Mouse (Mus musculus) hindbrain, embryonic 12.5 days (tissue): ENCODE data around the gene Sclt1. TPM values are rescaled to one million over a fixed set of nuclear protein-coding genes. Genes with fewer than 3 reads are reported as not detected.

Experiments
- ATAC-seq: fragments of 200-750 bp; cut with Nextera tagmentation; 2 replicates; pipeline ENCODE4 v1.8.0; 2017; ENCODE audit warnings: moderate TSS enrichment; ENCODE audit not compliant: low FRiP score
- H3K27ac ChIP-seq: fragments of 300-500 bp; sonication (generic); 2 replicates; pipeline ENCODE4 v1.5.1; 2016; ENCODE audit warnings: mild to moderate bottlenecking
- H3K27me3 ChIP-seq: fragments of 300-500 bp; sonication (generic); 2 replicates; pipeline ENCODE4 v1.6.1; 2016; ENCODE audit warnings: mild to moderate bottlenecking
- H3K36me3 ChIP-seq: fragments of 300-500 bp; sonication (generic); 2 replicates; pipeline ENCODE4 v1.6.1; 2016; ENCODE audit warnings: mild to moderate bottlenecking
- H3K4me1 ChIP-seq: fragments of 300-500 bp; sonication (generic); 2 replicates; pipeline ENCODE4 v1.6.1; 2016
- H3K4me2 ChIP-seq: fragments of 300-500 bp; sonication (generic); replicated peaks from 2 replicates; pipeline ENCODE4 v1.6.1; 2016; ENCODE audit warnings: mild to moderate bottlenecking
- H3K4me3 ChIP-seq: fragments of 300-500 bp; sonication (generic); 2 replicates; pipeline ENCODE4 v1.5.1; 2016; ENCODE audit warnings: mild to moderate bottlenecking
- H3K9ac ChIP-seq: fragments of 300-500 bp; sonication (generic); 2 replicates; pipeline ENCODE4 v1.6.1; 2016; ENCODE audit warnings: mild to moderate bottlenecking, moderate library complexity
- H3K9me3 ChIP-seq: fragments of 300-500 bp; sonication (generic); replicated peaks from 2 replicates; pipeline ENCODE4 v1.6.1; 2016; ENCODE audit warnings: mild to moderate bottlenecking
- WGBS: fragments of 180-500 bp; shearing (Covaris S2); methylation state at CpG from one replicate; pipeline ENCODE4 v1.1.7; 2016; 5-methylcytosine and 5-hydroxymethylcytosine counted together
- polyA plus RNA-seq: library from polyadenylated mRNA; unstranded; fragments of >200 nt; fragmentation: Nextera tagmentation; extraction: Ambion mirVana; gene quantifications from 2 replicates; pipeline ENCODE4 v1.2.1, GENCODE M21; 2016

Gene Sclt1
- polyA plus RNA-seq, 1 experiment from 2014 or later: 30.6 TPM

DNA sequence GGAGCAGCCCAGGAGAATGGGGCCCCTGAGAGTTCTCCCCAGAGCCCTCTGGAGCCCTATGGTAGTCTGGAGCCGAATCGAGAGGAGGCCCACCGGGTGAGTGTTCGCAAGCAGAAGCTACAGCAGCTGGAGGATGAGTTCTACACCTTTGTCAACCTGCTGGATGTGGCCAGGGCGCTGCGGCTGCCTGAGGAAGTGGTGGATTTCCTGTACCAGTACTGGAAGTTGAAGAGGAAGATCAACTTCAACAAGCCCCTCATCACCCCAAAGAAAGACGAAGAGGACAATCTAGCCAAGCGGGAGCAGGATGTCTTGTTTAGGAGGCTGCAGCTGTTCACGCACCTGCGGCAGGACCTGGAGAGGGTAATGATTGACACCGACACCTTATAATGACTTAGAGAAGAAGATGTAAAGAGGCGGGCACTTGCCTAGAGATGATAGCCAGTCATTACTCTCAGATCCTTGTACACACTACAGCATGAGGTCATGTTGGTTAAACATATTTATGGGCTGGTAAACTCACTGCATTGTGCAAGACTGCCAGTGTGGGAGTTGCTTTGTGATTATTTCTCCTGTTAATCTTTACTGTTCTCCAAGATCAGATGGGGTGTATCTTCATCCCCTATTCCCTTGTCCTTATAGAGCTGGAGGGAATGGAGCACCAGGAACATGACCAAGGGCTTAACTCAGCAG is 137.5 kb downstream of the Sclt1 start:
- Histone ChIP-seq H3K36me3 (peaks cover 13% of the 10 kb centered on the region), H3K4me2 (no peak overlapping the region), H3K4me1 (peaks cover 18% of the 10 kb centered on the region), H3K27me3 (no peaks in the 10 kb centered on the region), H3K9ac (no peak overlapping the region), H3K9me3 (no peaks in the 10 kb centered on the region), H3K27ac (no peak overlapping the region), H3K4me3 (no peak overlapping the region)
- no peak for ATAC-seq
- WGBS: 93% methylated on average over 12 of the region's 12 CpGs

DNA sequence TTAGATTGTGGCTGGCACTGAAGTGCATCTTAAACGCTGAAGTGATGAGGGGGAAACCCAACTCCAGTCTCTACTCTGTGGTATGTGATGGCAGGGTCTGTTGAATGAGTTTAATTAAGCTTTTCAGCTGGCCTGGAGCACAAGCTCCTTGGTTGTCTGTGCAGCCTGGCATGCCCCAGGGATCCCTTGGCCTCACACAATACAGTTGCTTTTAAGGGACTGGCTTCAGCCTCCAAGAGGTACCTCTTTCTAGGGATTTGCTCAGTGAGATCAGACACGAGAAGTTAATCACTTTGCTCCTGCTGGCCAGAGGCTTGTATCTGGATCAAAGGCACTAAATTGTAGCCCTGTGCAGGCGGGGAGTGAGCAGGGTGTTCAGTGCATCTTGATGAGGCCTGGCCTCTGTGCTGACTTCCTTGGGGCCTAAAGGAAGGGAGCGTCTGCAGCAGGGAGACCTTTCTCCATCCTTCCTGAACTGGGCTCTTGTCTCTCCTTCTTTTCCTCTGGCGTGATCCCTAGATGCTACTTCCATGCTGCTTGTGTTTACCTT is 138.8 kb downstream of the Sclt1 start:
- H3K9ac ChIP-seq: no peak overlapping the region
- H3K4me1 ChIP-seq: peaks cover 18% of the 10 kb centered on the region
- no peak overlapping the region for H3K4me2 ChIP-seq
- WGBS: 67% methylated on average over 5 of the region's 5 CpGs
- no peak overlapping the region for H3K4me3 ChIP-seq
- no peaks in the 10 kb centered on the region for H3K27me3 ChIP-seq
- H3K27ac ChIP-seq: peak overlapping the region; percentile 45
- H3K36me3 ChIP-seq: peaks cover 17% of the 10 kb centered on the region
- H3K9me3 ChIP-seq: no peaks in the 10 kb centered on the region
- ATAC-seq: no peak

DNA sequence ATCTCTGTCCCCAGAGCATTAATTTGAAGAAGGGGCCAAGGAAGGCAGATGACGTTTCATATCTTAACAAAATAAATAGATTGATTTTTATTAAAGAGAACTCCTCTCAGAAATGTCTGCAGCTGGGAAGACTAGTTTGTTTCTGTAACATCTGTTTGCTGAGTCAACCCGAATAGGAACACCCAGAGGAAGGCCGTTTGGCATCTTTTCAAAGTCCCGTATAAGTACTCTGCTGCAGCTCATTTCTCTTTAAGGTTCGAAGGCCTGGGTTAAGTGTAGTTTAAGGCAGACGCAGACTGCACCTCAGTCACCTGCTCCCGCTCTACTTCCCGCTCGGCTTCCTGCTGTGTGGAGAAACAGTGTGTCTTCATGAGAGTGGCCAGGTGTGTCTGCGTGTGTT is 139.4 kb downstream of the Sclt1 start:
- no peaks in the 10 kb centered on the region for H3K27me3 ChIP-seq
- 0 out of 2 replicates have a peak overlapping the region, but pooled peaks have one; percentile 24 for H3K27ac ChIP-seq
- WGBS: 68% methylated on average over 10 of the region's 10 CpGs
- no peak for ATAC-seq
- H3K36me3 ChIP-seq: peaks cover 20% of the 10 kb centered on the region
- peaks cover 18% of the 10 kb centered on the region for H3K4me1 ChIP-seq
- H3K9ac ChIP-seq: no peak overlapping the region
- H3K9me3 ChIP-seq: no peaks in the 10 kb centered on the region
- no peak overlapping the region for H3K4me3 ChIP-seq
- no peak overlapping the region for H3K4me2 ChIP-seq

DNA sequence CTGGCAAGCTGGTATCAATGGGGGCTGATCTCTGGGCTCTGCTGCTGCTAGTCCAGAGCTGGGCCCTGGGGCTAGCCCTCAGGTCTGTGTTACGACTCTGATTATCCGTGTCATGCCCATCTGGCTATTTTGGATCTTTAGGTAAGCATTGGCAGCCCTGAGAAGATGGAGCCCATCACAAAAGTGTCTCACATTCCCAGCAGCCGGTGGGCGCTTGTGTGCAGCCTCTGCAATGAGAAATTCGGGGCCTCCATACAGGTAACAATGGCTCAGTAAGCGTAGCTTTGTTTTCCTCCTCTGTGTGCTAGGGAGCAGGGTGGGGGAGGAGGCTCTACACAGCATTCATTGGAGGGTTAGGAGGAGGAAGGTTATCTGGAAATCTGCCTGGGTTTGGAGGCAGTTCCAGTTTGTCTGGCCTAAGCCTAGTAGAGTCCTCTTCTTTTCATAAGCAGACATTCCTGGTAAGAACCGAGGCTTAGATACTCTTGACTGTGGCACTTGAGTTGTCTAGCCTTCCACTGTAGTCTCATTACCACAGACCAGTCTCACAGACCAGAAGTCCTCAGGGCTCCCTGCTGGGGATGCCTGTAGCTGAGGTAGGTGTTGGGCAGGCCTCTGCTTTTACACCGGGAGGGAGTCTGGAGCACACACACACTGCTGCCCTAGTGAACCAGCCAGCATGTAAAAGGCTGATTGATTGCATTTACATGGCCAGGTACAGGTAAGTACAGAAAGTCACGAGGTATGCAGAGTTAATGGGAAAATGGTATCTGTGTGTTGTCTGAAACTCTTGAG is 140.9 kb downstream of the Sclt1 start:
- Histone ChIP-seq H3K27ac (no peak overlapping the region), H3K4me2 (no peak overlapping the region), H3K27me3 (no peaks in the 10 kb centered on the region), H3K4me1 (peaks cover 18% of the 10 kb centered on the region), H3K9ac (no peak overlapping the region), H3K4me3 (no peak overlapping the region), H3K9me3 (no peaks in the 10 kb centered on the region), H3K36me3 (peaks cover 27% of the 10 kb centered on the region)
- no peak for ATAC-seq
- WGBS: 78% methylated on average over 9 of the region's 9 CpGs

DNA sequence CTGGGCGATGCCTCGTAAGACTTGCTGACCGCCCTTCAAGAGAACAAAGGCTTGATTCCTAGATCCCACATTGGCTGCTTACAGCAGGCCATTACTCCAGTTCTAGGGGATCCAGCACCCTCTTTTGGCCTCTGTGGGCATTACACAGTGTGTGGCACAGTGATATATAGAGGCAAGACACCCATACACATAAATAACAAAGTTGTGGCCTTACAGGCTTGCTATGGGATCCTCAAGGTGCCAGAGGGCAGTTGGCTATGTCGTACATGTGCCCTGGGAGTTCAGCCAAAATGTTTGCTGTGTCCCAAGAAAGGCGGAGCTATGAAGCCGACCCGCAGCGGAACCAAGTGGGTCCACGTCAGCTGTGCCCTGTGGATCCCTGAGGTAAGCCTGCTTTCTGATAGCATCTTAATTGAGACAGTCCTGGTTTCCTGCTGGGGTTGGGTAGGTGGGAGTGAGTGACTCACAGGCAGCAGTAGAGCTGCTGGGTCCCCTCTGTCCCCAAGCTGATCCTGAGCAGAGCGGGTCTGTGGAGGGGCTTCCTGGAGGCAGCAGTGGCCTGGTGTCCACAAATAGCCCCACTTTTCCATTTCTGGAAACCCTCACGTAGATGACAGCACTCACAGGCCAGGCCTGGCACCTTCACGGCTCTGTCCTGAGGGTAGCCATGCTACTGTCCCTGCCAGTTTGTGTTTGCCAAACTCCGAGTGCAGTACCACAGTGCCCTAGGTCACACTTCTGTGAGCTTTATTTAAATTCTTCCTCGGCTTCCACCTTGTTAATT is 142.3 kb downstream of the Sclt1 start:
- Histone ChIP-seq H3K27me3 (no peaks in the 10 kb centered on the region), H3K4me1 (peaks cover 12% of the 10 kb centered on the region), H3K4me2 (no peak overlapping the region), H3K9me3 (no peaks in the 10 kb centered on the region), H3K4me3 (no peak overlapping the region), H3K9ac (no peak overlapping the region), H3K36me3 (peaks cover 27% of the 10 kb centered on the region), H3K27ac (no peak overlapping the region)
- ATAC-seq: peak; percentile 49
- 85% methylated on average over 14 of the region's 14 CpGs for WGBS

DNA sequence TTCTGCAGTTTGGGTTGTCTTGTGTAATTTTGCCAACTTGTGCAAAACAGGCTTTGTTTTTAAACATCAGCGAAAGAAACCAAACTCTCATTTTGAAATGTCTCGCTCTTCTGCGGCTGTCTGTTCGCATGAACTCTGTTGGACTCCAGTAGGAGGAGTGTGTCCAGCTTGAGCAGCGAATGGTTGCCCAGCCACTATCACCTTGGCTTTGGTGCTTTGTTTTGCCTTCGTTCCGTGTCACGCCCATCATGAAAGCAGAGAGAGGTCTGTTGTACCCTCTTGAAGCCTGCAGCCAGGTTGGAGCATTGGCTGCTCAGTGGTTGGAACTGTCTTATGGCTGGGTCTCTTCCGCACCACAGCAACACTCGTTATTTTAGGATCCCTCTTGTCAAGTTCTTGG is 143.1 kb downstream of the Sclt1 start:
- no peak overlapping the region for H3K4me2 ChIP-seq
- H3K9ac ChIP-seq: no peak overlapping the region
- H3K4me1 ChIP-seq: peaks cover 12% of the 10 kb centered on the region
- H3K36me3 ChIP-seq: peaks cover 28% of the 10 kb centered on the region
- H3K27me3 ChIP-seq: no peaks in the 10 kb centered on the region
- H3K27ac ChIP-seq: no peak overlapping the region
- WGBS: 94% methylated on average over 10 of the region's 10 CpGs
- no peak for ATAC-seq
- H3K4me3 ChIP-seq: no peak overlapping the region
- no peaks in the 10 kb centered on the region for H3K9me3 ChIP-seq

DNA sequence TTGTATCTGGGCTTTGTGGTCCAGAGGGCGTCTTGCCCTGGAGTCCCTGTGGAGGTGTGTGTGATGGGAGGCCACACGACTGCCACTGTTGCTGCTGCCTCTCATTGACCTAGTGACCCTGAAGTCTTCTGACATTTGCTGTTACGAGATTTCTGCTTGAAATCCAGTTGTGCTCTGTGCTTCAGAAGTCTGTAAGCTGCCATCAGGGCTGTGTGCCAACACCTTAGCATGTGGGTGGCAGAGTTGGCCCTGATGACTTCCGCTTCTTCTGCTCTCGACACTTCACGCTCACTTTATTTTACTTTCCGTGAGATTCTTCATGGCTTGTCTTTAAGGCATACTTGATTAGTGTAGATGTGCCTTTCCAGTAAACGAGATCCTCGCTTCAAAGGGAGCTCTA is 143.9 kb downstream of the Sclt1 start:
- Histone ChIP-seq H3K27ac (no peak overlapping the region), H3K4me1 (peaks cover 5% of the 10 kb centered on the region), H3K9ac (no peak overlapping the region), H3K4me3 (no peak overlapping the region), H3K36me3 (peaks cover 36% of the 10 kb centered on the region), H3K9me3 (no peaks in the 10 kb centered on the region), H3K27me3 (no peaks in the 10 kb centered on the region), H3K4me2 (no peak overlapping the region)
- no peak for ATAC-seq
- WGBS: 81% methylated on average over 9 of the region's 9 CpGs

DNA sequence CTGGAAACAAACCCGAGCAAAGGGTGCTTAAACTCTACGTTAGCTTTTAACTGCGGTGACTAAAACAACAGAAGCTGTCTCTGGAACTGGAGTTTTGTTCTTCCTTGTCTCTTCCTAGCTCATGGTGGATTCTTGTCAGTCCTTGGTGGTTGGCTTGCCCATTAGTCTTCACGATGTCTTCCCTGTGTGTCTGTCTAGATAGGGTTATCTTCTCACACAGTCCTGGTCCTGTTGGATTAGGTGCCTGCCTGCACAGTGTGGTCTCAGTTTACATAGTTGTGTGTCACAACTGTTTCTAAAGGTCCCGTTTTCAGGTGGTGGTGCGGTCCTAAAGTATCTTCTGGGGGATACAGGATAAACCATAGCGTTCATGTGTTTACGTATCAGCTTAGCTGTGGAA is 145.3 kb downstream of the Sclt1 start:
- Histone ChIP-seq H3K9me3 (no peaks in the 10 kb centered on the region), H3K27ac (no peak overlapping the region), H3K4me3 (no peak overlapping the region), H3K4me1 (no peaks in the 10 kb centered on the region), H3K9ac (no peak overlapping the region), H3K27me3 (no peaks in the 10 kb centered on the region), H3K4me2 (no peak overlapping the region), H3K36me3 (peaks cover 36% of the 10 kb centered on the region)
- ATAC-seq: no peak
- 94% methylated on average over 8 of the region's 8 CpGs for WGBS

DNA sequence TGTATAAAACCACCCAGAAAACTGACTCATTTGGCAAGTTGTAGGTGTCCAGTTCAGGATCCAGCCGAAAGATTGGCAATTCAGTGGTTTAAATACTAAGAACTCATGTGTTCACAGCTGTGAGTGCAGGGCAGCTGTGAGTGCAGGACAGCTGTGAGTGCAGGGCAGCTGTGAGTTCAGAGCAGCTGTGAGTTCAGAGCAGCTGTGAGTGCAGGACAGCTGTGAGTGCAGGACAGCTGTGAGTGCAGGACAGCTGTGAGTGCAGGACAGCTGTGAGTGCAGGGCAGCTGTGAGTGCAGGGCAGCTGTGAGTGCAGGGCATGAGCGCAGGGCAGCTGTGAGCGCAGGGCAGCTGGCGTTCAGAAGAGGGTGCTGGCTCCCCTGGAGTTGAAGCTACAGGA is 147.3 kb downstream of the Sclt1 start:
- Histone ChIP-seq H3K27me3 (no peaks in the 10 kb centered on the region), H3K27ac (no peak overlapping the region), H3K4me1 (no peaks in the 10 kb centered on the region), H3K9me3 (no peaks in the 10 kb centered on the region), H3K36me3 (peaks cover 47% of the 10 kb centered on the region), H3K4me2 (no peak overlapping the region), H3K9ac (no peak overlapping the region), H3K4me3 (no peak overlapping the region)
- 96% methylated on average over 4 of the region's 4 CpGs for WGBS
- ATAC-seq: no peak

DNA sequence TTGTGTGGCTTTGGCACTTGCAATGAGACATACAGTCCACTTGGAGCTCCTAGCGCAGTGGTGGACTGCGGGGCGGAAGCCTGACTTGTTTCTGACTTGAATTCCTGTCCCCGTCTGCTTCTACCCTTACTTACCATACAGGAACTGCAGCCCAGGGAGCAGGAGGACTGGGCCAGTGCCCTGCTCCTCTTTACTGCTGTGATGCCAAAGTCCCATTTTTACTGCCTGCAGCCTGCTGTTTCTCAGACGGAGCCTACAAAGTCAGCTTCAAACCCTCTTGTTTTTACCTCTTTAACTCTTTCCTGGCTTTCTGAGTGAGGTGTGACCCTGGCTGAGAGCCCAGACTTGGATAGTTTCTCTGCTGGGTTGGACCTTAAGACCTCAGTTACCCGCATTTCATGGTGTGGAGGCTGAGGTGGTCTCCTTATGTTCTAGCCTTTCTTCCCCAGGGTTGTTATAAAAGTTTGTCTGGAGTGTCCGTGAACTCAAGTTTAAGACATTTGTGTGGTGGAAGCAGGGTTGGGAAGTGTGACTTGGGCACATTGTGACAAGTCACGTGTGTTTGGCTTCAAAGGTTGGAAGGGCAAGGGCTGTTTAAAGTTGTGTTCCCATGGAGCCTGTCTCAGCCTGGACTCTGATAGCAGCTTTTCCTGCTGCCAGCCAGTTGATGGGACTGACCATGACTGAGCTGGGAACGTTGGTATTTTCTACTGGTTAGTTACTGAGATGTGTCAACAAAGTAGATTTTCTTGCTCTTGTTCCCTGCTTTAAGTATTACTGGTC is 148.0 kb downstream of the Sclt1 start:
- H3K27me3 ChIP-seq: no peaks in the 10 kb centered on the region
- no peak overlapping the region for H3K9ac ChIP-seq
- H3K4me2 ChIP-seq: no peak overlapping the region
- no peak for ATAC-seq
- H3K4me3 ChIP-seq: no peak overlapping the region
- H3K27ac ChIP-seq: no peak overlapping the region
- H3K4me1 ChIP-seq: no peaks in the 10 kb centered on the region
- 87% methylated on average over 9 of the region's 9 CpGs for WGBS
- H3K9me3 ChIP-seq: no peaks in the 10 kb centered on the region
- H3K36me3 ChIP-seq: peaks cover 44% of the 10 kb centered on the region

DNA sequence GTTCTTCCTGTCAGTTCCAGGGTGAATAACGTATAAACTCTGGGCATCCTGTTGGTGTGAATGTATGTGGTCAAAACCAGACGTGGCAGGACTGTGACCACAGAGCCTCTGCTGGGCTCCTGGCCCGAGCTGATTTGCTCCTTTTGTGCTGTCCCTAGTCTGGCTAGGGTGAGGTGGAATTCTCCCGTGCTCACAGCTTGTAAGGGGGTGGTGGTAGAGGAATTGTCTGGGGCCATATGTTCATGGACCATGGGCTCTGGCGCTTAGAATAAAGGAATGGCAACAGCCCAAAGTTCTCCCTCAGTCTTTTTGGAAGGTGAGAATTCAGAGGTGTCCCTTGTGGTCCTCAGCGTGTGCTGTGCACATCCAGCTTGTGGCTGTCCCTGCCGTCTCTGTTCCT is 149.5 kb downstream of the Sclt1 start:
- no peak overlapping the region for H3K4me2 ChIP-seq
- no peak for ATAC-seq
- no peaks in the 10 kb centered on the region for H3K27me3 ChIP-seq
- H3K9me3 ChIP-seq: no peaks in the 10 kb centered on the region
- peaks cover 3% of the 10 kb centered on the region; the same call in 1 of the 2 replicates for H3K4me1 ChIP-seq
- no peak overlapping the region for H3K4me3 ChIP-seq
- no peak overlapping the region for H3K9ac ChIP-seq
- 87% methylated on average over 7 of the region's 7 CpGs for WGBS
- no peak overlapping the region for H3K27ac ChIP-seq
- H3K36me3 ChIP-seq: peaks cover 41% of the 10 kb centered on the region
